ENCODE assay signal across 11 mouse cellular contexts in the genomic region with DNA sequence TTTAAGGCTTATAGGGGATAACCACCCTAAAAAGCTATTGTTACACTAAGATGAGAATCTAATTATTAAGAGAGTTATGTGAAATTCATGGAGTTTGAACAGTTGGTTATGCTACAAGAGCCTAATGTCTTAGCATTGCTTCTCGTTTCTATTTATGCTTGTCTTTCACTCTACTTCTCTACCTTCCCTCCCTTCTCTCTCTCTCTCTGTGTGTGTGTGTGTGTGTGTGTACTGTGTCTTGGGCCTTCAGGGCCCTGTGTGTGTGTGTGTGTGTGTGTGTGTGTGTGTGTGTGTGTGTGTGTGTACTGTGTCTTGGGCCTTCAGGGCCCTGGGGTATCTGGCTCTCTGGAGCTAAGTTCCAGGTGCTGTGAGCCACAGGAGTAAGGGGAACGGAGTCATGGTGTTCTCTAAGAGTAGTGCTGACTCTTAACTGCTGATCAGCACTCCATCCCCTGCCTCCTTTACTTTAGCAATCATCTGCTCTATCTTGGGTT. TPM values are rescaled to one million over a fixed set of nuclear protein-coding genes. Genes with fewer than 3 reads are reported as not detected.
DNase-seq lines count a peak whose midpoint lies in the region; ATAC-seq and TF ChIP-seq lines count a peak whose summit lies in the region.
"Had no signal": no experiment of that assay in that cellular context is flagged by ENCODE, and none has a peak within 500 bp of the region (broad histone marks: within the 10 kb centered on the region; RNA-seq: fewer than 3 reads in every experiment).

No protein-coding gene starts in this region.

- peak; percentile 7; the same call in 1 of the 2 replicates for ATAC-seq in frontal cortex, adult (ENCODE audit: low TSS enrichment)
- ATAC-seq in common myeloid progenitor, adult 5-6 weeks (replicated peaks; ENCODE audit: low read depth, poor library complexity, severe bottlenecking) = 0 out of 2 replicates have a peak, but pooled peaks have one; percentile 29
- ATAC-seq in forebrain, embryonic 16.5 days = peak; percentile 45
- ATAC-seq in intestine, embryonic 16.5 days = peak; percentile 42
- ATAC-seq in liver, postnatal 0 days = no peak

- no peak overlapping the region for H3K4me2 ChIP-seq in forebrain, embryonic 16.5 days (ENCODE audit: low read length)
- no peak overlapping the region for H3K4me2 ChIP-seq in intestine, embryonic 16.5 days (ENCODE audit: low read depth, low read length)
- H3K4me2 ChIP-seq in liver, postnatal 0 days (ENCODE audit: low read depth, low read length) = no peak overlapping the region
- H3K4me2 ChIP-seq: heart, embryonic 15.5 days had no signal

- TF ChIP-seq EP300 in liver, postnatal 0 days (IDR thresholded peaks at IDR 0.05; ENCODE audit: low read depth) = no peak

- no peak overlapping the region for H3K27ac ChIP-seq in forebrain, embryonic 16.5 days (ENCODE audit: low read length)
- H3K27ac ChIP-seq in intestine, embryonic 16.5 days (ENCODE audit: low read length) = no peak overlapping the region
- H3K27ac ChIP-seq in liver, postnatal 0 days (ENCODE audit: low read depth) = no peak overlapping the region
- H3K27ac ChIP-seq: liver, embryonic 14.5 days had no signal

- no peak for DNase-seq in frontal cortex, postnatal 25 days (ENCODE audit: low spot score in 2 of 2)
- no peak for DNase-seq in liver, postnatal 0 days
- no peak for DNase-seq in retina, postnatal 1 day
- DNase-seq in layer of hippocampus, adult 9-11 months = no peak

- H3K4me3 ChIP-seq in forebrain, embryonic 16.5 days (replicated peaks; ENCODE audit: low read length) = no peak overlapping the region
- no peak overlapping the region for H3K4me3 ChIP-seq in intestine, embryonic 16.5 days (ENCODE audit: low read length)
- no peak overlapping the region for H3K4me3 ChIP-seq in liver, postnatal 0 days (ENCODE audit: low read depth, low read length)
- H3K4me3 ChIP-seq: heart, embryonic 15.5 days; megakaryocyte, embryonic 14.5 days had no signal

- no peak overlapping the region for H3K9ac ChIP-seq in forebrain, embryonic 16.5 days (replicated peaks; ENCODE audit: low read depth, low read length)
- no peak overlapping the region for H3K9ac ChIP-seq in intestine, embryonic 16.5 days (ENCODE audit: low read depth, low read length)
- H3K9ac ChIP-seq in liver, postnatal 0 days (replicated peaks) = no peak overlapping the region
- H3K9ac ChIP-seq: heart, embryonic 15.5 days; liver, embryonic 14.5 days had no signal

- H3K36me3 ChIP-seq in forebrain, embryonic 16.5 days (ENCODE audit: control insufficient read depth, insufficient read depth) = no peaks in the 10 kb centered on the region
- no peaks in the 10 kb centered on the region for H3K36me3 ChIP-seq in intestine, embryonic 16.5 days (ENCODE audit: control insufficient read depth, insufficient read depth, low read length)
- no peaks in the 10 kb centered on the region for H3K36me3 ChIP-seq in liver, postnatal 0 days (replicated peaks; ENCODE audit: insufficient read depth, low read length)
- H3K36me3 ChIP-seq: heart, embryonic 15.5 days had no signal

- no peak for TF ChIP-seq CTCF in liver, postnatal 0 days (IDR thresholded peaks at IDR 0.05; ENCODE audit: low read depth)

- H3K27me3 ChIP-seq in forebrain, embryonic 16.5 days (replicated peaks; ENCODE audit: control insufficient read depth, insufficient read depth, low read length) = no peaks in the 10 kb centered on the region
- H3K27me3 ChIP-seq in intestine, embryonic 16.5 days (replicated peaks; ENCODE audit: control insufficient read depth, insufficient read depth, low read length) = no peaks in the 10 kb centered on the region
- H3K27me3 ChIP-seq in liver, postnatal 0 days (ENCODE audit: insufficient read depth, low read length) = no peaks in the 10 kb centered on the region
- H3K27me3 ChIP-seq: heart, embryonic 15.5 days; megakaryocyte, embryonic 14.5 days had no signal

- H3K9me3 ChIP-seq in forebrain, embryonic 16.5 days (ENCODE audit: control insufficient read depth, low read length) = no peaks in the 10 kb centered on the region
- H3K9me3 ChIP-seq in intestine, embryonic 16.5 days (ENCODE audit: control insufficient read depth, low read length) = no peaks in the 10 kb centered on the region
- H3K9me3 ChIP-seq in liver, postnatal 0 days (ENCODE audit: low read length) = no peaks in the 10 kb centered on the region
- H3K9me3 ChIP-seq: heart, embryonic 15.5 days; megakaryocyte, embryonic 14.5 days had no signal

- 0 out of 2 replicates have a peak, but pooled peaks cover 5% of the 10 kb centered on the region for H3K4me1 ChIP-seq in forebrain, embryonic 16.5 days (replicated peaks; ENCODE audit: control insufficient read depth, insufficient read depth, low read length)
- H3K4me1 ChIP-seq in intestine, embryonic 16.5 days (ENCODE audit: control insufficient read depth, insufficient read depth, low read length) = no peaks in the 10 kb centered on the region
- no peaks in the 10 kb centered on the region; the same call in 1 of the 2 replicates for H3K4me1 ChIP-seq in liver, postnatal 0 days (ENCODE audit: insufficient read depth)
- H3K4me1 ChIP-seq: megakaryocyte, embryonic 14.5 days had no signal

- WGBS in forebrain, embryonic 16.5 days = 61% methylated on average over 2 of the region's 2 CpGs
- WGBS in intestine, embryonic 16.5 days = 63% methylated on average over 2 of the region's 2 CpGs
- WGBS in liver, postnatal 0 days (ENCODE audit: insufficient replicate concordance) = 74% methylated on average over 2 of the region's 2 CpGs

RNA-seq across cellular contexts. Expression of a gene that starts 6.9 kb away (rescaled TPM):
- 22.7 and 25.1 TPM in 2 replicates for total RNA-seq in common myeloid progenitor, adult 5-6 weeks (2017)
- polyA plus RNA-seq in forebrain, embryonic 16.5 days (2015; fragmentation: Nextera tagmentation; extraction: Ambion mirVana) = 4.9 and 5.6 TPM in 2 replicates
- polyA plus RNA-seq in intestine, embryonic 16.5 days (2015; fragmentation: Nextera tagmentation; extraction: Ambion mirVana) = 5.7 and 6.7 TPM in 2 replicates
- polyA plus RNA-seq in liver, postnatal 0 days (2015; fragmentation: Nextera tagmentation; extraction: Ambion mirVana) = 1.9 and 2.4 TPM in 2 replicates

RNA-seq across cellular contexts. Expression of a gene that starts 29.0 kb away (rescaled TPM):
- total RNA-seq in common myeloid progenitor, adult 5-6 weeks (2017) = 9.7 and 18.3 TPM in 2 replicates
- polyA plus RNA-seq in forebrain, embryonic 16.5 days (2015; fragmentation: Nextera tagmentation; extraction: Ambion mirVana) = 35.9 and 38.5 TPM in 2 replicates
- polyA plus RNA-seq in intestine, embryonic 16.5 days (2015; fragmentation: Nextera tagmentation; extraction: Ambion mirVana) = 29.1 and 34.0 TPM in 2 replicates
- polyA plus RNA-seq in liver, postnatal 0 days (2015; fragmentation: Nextera tagmentation; extraction: Ambion mirVana) = 18.3 and 18.4 TPM in 2 replicates

RNA-seq across cellular contexts. Expression of a gene that starts 48.3 kb away (rescaled TPM):
- 4.3 and 5.8 TPM in 2 replicates for total RNA-seq in common myeloid progenitor, adult 5-6 weeks (2017)
- polyA plus RNA-seq in forebrain, embryonic 16.5 days (2015; fragmentation: Nextera tagmentation; extraction: Ambion mirVana) = 0.48 and 0.52 TPM in 2 replicates
- 1.1 and 1.2 TPM in 2 replicates for polyA plus RNA-seq in intestine, embryonic 16.5 days (2015; fragmentation: Nextera tagmentation; extraction: Ambion mirVana)
- polyA plus RNA-seq in liver, postnatal 0 days (2015; fragmentation: Nextera tagmentation; extraction: Ambion mirVana) = 4.2 and 4.7 TPM in 2 replicates
